Mouse (Mus musculus): Measurements from ENCODE around the gene Dnmt3a.
A peak's percentile ranks its signal among the peaks of the same experiment; 100 is the strongest.

Gene Dnmt3a

GRCm38 (mm10) chr12:3819899-3820298, 14.1 kb downstream of the Dnmt3a start:
- DNase-seq (ENCODE audit: low spot score in 2 of 2) = no peak

DNA sequence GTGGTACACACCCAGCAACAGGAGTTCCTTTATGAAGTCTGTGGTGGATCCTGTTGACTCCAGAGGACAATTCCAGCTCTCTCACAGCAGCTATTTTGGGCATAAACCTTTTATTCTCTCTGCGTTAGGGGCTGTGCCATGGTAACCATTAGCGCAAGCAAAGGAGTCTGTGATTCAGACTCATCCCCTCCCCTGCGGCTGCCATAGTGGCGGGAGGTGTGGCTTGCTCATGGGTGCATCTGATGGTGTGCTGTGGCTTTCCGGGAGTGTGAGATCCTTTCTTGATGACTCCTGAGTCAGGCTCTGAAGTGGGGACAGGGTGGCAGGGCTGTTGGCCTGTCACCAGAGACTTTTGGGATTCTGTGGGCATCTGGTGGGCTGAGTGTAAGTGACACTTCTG, 17.6 kb downstream of the Dnmt3a start:
- no peak for DNase-seq (ENCODE audit: low spot score in 2 of 2)

- no peak for DNase-seq (ENCODE audit: low spot score in 2 of 2)
These were observed 19.3 kb downstream of the Dnmt3a start for GRCm38 (mm10) chr12:3824906-3825713.

- no peak for DNase-seq (ENCODE audit: low spot score in 2 of 2)
These were observed 19.9 kb downstream of the Dnmt3a start for GRCm38 (mm10) chr12:3825714-3826080.

DNA sequence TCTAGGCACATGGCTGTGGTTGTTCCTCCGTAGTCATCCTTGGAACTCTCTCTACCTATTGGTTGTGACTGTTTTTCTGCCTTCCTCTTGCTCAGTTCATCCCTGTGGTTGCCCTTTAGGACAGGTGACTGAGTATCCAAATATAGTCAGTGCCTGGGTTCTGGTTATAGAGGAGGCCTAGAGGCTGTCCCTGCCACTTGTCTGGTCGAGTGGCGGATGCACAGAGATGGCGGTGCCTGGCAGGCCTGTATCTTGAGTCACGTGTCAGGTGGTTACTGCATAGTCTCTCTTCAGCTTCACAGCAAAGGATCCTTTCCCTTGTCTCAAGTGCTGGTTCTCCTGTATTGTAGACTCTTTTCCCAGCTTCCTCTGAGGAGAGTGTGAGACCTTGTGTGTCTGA, 22.0 kb downstream of the Dnmt3a start:
- no peak for DNase-seq (ENCODE audit: low spot score in 2 of 2)

GRCm38 (mm10) chr12:3833059-3833760, 27.4 kb downstream of the Dnmt3a start:
- no peak for DNase-seq (ENCODE audit: low spot score in 2 of 2)

DNA sequence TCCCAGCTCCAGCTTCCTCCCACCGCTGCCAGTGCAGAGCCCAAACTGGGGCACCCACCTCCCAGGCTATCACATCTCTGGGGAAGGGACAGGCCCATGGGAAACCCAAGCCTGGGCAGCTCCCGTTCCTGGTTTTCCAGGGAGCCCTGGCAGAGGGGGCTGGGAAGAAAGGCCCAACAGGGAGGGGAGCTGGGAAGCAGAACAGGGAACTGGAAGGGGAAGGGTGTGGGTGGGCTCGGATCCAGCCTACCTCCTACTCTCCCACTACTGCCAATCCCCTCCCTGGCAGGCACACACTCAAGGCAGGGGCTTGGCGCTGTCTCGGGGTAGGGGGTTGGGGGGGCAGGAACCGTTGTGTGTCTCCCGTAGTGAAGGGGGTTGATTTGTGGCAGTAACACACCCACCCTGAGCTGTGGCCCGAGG, 28.1 kb downstream of the Dnmt3a start:
- DNase-seq (ENCODE audit: low spot score in 2 of 2) = peak in 1 of 2 experiments; percentile 57

DNA sequence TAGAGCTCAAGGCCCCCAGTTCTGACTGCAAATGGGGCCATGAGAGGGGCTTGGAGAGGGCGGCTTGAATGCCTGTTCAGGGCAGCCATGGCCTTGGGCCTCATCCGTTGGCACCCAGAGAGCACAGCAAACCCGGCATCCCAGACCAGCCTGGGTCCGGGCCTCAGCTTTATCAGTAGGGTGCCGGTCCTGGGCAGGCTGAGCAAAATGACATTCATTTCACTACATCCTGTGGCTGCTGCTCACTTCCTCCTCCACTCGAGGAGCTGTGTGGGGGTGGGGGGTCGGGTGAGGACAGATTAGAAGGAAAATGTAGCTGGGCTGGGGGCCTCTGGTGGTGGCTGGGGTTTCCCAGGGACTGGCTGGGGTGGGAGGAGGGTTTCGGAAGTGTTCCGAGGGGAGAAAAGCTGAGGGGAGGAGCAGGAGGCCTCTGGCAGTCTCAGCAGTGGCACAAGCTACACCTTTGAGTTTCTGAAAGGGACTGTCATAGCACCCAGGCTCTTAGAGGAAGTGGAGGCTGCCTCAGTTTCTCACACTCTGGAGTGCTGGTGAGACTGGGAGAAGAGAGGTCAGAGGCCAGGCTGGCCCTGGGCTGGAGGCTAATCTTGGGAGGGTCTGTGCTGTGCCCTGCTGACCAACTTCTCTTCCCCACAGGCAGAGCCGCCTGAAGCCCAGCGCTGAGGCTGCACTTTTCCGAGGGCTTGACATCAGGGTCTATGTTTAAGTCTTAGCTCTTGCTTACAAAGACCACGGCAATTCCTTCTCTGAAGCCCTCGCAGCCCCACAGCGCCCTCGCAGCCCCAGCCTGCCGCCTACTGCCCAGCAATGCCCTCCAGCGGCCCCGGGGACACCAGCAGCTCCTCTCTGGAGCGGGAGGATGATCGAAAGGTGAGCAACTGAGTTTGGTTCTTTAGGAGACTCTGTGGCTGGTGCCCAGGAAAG, 28.8 kb downstream of the Dnmt3a start:
- no peak for DNase-seq (ENCODE audit: low spot score in 2 of 2)

DNA sequence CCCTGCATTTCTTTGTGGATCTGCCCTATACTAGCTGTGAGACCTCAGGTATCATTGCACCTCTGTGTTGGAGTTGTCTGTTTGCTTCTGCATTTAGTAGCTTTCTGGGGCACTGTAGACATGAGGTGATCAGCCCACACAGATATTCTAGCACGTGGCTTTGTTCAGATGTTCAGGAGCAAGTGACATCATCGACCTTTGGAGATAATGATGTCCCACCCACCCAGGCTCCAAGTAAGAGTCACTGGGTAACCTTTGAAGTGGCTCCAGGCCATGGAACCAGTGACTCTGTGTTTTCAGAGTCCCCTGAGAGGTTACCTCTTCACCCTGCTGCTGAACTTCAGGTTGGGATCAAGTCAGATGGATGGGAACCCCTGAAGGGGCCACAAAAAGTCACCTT, 29.8 kb downstream of the Dnmt3a start:
- DNase-seq (ENCODE audit: low spot score in 2 of 2) = no peak

GRCm38 (mm10) chr12:3837081-3837832, 31.4 kb downstream of the Dnmt3a start:
- DNase-seq (ENCODE audit: low spot score in 2 of 2) = no peak

DNA sequence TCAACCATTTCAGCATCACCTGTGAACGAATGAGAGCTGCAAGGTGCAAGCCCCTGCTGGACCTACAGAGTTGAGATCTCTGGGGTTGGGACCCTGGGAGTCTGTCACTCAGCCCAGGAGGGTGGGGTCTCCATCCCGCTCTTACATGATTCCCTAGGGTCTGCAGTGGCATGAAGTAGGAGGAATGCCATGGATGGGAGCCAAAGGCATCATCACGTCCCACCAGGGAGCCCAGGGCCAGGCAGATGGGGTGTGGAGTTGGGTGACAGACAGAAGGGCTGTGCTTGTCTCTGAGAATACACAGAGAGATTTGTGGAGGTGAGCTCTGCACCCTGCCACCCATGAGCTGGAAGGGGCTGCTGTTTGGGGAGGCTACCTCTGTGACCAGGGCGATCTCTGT, 32.2 kb downstream of the Dnmt3a start:
- DNase-seq (ENCODE audit: low spot score in 2 of 2) = no peak

GRCm38 (mm10) chr12:3839662-3840061, 33.9 kb downstream of the Dnmt3a start:
- DNase-seq (ENCODE audit: low spot score in 2 of 2) = no peak

- peak in 1 of 2 experiments; percentile 66 for DNase-seq (ENCODE audit: low spot score in 2 of 2)
These were observed 35.3 kb downstream of the Dnmt3a start for GRCm38 (mm10) chr12:3841121-3841520.

DNA sequence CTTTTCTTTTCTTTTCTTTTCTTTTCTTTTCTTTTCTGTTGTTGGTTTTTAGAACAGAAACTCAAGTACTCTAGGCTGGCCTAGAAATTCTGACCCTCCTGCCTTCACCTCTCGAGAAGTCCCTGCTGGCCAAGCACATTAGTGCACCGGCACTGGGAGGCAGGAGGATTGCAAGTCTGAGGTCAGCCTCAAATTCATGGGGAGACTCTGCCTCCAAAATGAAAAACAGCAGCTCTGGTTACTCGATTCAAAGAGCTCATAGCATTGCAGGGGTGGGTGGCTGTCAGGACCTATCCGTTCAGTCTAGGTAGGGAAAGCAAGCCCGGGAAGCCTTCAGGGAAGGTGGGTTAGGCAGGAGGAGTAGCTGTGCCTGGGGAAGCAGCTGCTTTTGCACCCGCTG, 37.0 kb downstream of the Dnmt3a start:
- no peak for DNase-seq (ENCODE audit: low spot score in 2 of 2)

DNA sequence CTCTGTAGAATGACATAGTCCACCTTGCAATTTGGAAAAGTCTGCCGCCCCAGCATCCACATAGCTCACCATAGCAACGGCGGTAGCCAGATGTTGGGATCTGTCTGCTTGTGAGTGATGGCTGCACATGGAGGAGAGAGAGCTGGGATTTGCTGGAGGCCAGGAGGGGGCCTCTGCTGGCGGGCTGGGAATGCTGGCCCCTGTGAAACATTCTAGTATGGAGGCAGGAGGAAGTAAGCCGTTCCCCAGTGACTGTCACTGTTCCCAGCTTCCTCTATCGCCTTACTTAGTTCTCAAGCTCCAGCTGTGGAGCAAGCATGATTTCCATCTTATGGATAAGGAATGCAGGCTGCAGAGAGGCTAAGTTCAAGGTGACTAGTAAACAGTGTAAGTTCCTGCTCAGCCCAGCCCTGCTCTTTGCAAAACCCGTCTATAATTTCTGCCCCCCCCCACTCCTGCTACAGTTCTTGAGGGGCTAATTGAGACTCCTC, 37.6 kb downstream of the Dnmt3a start:
- DNase-seq (ENCODE audit: low spot score in 2 of 2) = no peak

GRCm38 (mm10) chr12:3843918-3844317, 38.1 kb downstream of the Dnmt3a start:
- DNase-seq (ENCODE audit: low spot score in 2 of 2) = no peak

DNA sequence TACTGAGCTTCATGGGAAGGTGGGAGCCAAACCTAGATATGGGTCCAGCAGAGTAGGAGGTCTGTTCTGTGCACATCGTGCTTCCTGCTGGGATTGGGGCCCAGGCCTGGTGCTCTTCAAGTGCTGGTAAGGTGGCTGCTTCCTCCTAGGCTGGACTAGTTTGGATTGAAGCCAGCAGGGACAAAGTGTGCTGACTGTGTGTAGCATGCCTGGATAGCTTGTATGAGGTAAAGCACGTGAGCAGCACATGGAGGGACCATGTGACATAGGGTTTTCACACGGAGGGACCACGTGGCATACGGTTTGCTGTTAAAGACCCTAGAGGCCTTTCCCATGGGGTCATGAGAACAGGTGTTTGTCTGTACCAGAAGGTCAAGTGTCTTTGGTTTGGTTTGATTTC, 38.5 kb downstream of the Dnmt3a start:
- DNase-seq (ENCODE audit: low spot score in 2 of 2) = no peak

- DNase-seq (ENCODE audit: low spot score in 2 of 2) = no peak
These were observed 43.7 kb downstream of the Dnmt3a start for GRCm38 (mm10) chr12:3849481-3849880.

DNA sequence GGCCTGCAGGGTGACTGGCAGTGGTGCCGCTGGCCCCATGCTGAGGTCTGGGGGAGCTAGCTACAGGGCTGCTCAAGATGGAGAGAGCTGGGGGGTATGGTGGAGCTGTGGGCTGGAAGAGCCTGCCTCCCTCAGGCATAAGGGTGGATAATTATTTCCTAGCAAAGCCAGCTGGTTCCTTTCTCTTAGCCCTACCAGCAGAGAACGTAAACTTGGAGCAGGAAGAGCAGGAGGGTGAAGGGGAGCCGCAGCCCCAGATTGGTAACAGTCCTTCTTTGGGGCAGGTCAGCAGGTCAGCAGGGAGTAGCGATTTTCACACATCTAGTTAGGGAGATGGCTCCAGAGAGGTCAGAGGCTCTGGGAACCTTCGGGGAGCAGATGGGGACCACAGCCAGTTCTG, 44.4 kb downstream of the Dnmt3a start:
- DNase-seq (ENCODE audit: low spot score in 2 of 2) = no peak

- no peak for DNase-seq (ENCODE audit: low spot score in 2 of 2)
These were observed 44.9 kb downstream of the Dnmt3a start for GRCm38 (mm10) chr12:3850731-3851130.

GRCm38 (mm10) chr12:3851179-3851578, 45.4 kb downstream of the Dnmt3a start:
- no peak for DNase-seq (ENCODE audit: low spot score in 2 of 2)
